Mouse (Mus musculus) gastrocnemius, postnatal 36 days (tissue): ENCODE measurements around the gene Flvcr1. TPM values are rescaled to one million over a fixed set of nuclear protein-coding genes. Genes with fewer than 3 reads are reported as not detected.

Source experiments
- total RNA-seq, 2 experiments: library from RNA; stranded (reverse); gene quantifications; 2 replicates each; pipeline ENCODE4 v1.2.3; 2021

Flvcr1 gene
- total RNA-seq, 2 experiments from 2014 or later: 12.5 to 20.2 TPM

Other genes with a start within 250 kb of the Flvcr1 start
- gene Rps6kc1, start 114.4 kb downstream of the Flvcr1 start, total RNA-seq: 10 to 100 TPM; 14.9 to 18.3 TPM
- gene Angel2, start 101.0 kb downstream of the Flvcr1 start, total RNA-seq: 10 to 100 TPM; 23.1 to 25.1 TPM
- gene Vash2, start 46.9 kb downstream of the Flvcr1 start, total RNA-seq: under 1 TPM; 0.37 to 0.56 TPM
- not detected for gene Spata45, start 10.5 kb upstream of the Flvcr1 start, total RNA-seq
- 10 to 100 TPM; 12.6 to 14.3 TPM for gene Tatdn3, start 36.8 kb upstream of the Flvcr1 start, total RNA-seq
- under 1 TPM; 0.22 to 0.64 TPM for gene Nsl1, start 36.9 kb upstream of the Flvcr1 start, total RNA-seq
- not detected for gene Batf3, start 71.7 kb upstream of the Flvcr1 start, total RNA-seq
- gene Fam71a, start 138.7 kb upstream of the Flvcr1 start, total RNA-seq: not detected
- 10 to 100 TPM; 11.9 to 18.8 TPM for gene Atf3, start 191.9 kb upstream of the Flvcr1 start, total RNA-seq